Mouse (Mus musculus) CD4-positive helper T cell, adult 2 months (primary cell): ENCODE data around the gene Papss1.

Experiments used
- DNase-seq: peaks from one replicate; pipeline ENCODE4 v3.0.0-alpha.2; 2012; ENCODE audit warnings: low read depth, missing footprints, low spot score

The Papss1 gene

GRCm38 (mm10) chr3:131634091-131634490 is 69.5 kb downstream of the Papss1 start:
- DNase-seq: no peak

GRCm38 (mm10) chr3:131636126-131636525 is 71.6 kb downstream of the Papss1 start:
- no peak for DNase-seq

GRCm38 (mm10) chr3:131637008-131637407 is 72.4 kb downstream of the Papss1 start:
- no peak for DNase-seq

DNA sequence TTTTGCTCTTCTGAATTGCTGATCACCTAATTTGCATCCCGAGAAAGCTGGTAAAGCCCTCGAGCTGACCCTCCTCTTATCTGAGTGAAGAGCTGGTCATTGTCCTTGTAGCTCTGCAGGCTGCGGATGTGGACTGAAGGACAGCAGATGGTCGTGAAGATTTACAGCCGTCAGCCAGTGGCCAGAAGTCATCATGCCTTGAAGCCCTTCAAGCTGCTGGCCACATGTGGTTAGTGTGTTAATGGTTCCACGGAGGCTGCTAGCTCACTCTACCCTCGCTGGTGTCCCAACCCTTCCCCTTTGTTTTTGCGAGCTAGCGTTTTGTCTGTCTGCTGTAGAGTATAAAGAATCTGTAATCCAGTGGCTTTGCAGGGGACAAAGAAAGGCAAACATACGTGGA is 73.1 kb downstream of the Papss1 start:
- DNase-seq: no peak

DNA sequence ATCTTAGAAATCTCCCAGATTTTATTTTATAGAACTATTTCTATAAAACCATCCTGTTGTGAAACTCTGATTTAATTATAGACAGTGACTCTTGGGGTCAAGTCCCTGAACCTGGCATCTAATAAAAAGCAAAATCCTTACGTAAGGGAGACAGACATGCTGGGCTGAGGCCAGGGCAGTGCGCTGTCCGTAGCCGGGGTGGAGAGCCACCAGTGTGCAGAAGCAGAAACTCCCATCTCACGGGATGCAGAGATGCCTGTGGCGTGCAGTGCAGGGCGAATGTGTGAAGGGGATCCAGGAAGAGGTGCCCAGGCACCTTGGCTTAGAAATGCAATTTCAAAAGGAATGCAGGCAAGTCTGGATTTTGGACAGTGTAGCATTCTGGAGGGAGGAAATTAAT is 73.6 kb downstream of the Papss1 start:
- no peak for DNase-seq

DNA sequence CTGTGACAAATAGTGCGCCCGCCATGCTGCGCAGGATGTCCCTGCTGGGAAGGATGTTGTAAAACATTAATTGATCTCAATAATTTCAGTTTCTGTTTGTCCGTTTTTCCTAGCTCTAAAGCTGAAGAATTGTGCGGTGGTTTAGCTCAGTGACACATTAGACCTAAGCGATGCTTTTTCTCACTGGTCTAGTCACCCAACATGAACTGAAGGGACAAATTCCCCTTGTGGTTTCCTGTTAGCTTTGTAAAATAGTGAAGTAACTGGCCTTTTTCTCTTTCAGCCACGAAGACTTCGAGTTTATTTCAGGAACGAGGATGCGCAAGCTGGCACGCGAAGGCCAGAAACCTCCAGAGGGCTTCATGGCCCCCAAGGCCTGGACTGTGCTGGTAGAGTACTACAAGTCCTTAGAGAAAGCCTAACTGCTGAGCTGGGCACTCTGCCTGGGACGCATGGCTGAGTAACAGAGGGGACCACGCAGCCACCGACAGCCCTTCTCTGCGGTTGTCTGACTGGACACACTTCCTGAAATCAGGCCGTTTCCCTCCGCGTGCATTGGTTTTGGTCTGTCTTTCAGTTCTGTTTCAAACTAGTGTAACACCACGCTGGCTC is 78.2 kb downstream of the Papss1 start:
- no peak for DNase-seq

GRCm38 (mm10) chr3:131645203-131645602 is 80.6 kb downstream of the Papss1 start:
- DNase-seq: no peak

- no peak for DNase-seq
Observed at GRCm38 (mm10) chr3:131654366-131654765, 89.8 kb downstream of the Papss1 start.

DNA sequence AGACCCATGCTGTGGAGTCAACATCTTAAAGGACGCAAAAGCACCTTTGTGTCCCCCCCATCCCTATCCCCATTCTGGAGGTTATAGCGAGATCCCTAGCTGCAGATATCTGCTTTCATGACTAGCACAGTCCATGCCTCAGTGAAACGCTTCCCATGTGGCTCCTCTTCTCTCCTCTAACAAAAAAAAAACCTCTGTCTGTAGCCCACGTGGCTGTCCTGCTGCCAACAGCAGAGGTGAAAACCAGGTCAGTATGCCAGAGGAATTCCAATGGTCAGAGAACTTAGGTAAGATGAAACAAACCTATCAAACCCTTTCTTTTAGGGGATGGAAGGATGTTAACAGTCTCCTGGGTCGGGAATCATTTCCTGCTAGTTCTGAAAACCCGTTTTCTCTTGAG is 91.5 kb downstream of the Papss1 start:
- DNase-seq: no peak

GRCm38 (mm10) chr3:131660126-131660525 is 95.6 kb downstream of the Papss1 start:
- no peak for DNase-seq

GRCm38 (mm10) chr3:131660629-131661028 is 96.1 kb downstream of the Papss1 start:
- no peak for DNase-seq

- no peak for DNase-seq
Observed at GRCm38 (mm10) chr3:131662589-131663148, 98.1 kb downstream of the Papss1 start.

GRCm38 (mm10) chr3:131669910-131670309 is 105.3 kb downstream of the Papss1 start:
- no peak for DNase-seq

- no peak for DNase-seq
Observed at GRCm38 (mm10) chr3:131686106-131686505, 121.5 kb downstream of the Papss1 start.

- DNase-seq: no peak
Observed at GRCm38 (mm10) chr3:131689949-131690348, 125.4 kb downstream of the Papss1 start.

- DNase-seq: no peak
Observed at GRCm38 (mm10) chr3:131690543-131690942, 126.0 kb downstream of the Papss1 start.

DNA sequence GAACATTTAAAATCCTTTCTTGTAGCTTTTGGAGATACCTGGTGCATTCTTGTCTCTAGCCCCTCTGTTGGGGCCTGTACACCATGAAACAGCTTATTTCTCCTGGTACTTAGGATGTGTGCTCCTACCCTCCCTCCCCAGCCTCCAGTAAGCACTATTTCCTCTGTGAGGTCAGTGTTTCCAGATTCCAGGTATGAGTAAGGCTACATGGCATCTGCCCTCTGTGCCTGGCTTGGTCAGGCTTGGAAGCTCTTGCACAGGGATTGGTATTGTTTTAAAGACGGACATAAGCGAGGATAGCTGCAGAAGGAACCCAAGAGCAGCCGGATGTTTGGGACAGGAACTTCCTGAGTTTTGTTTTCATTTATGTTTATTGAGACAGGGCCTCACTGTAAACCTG is 126.6 kb downstream of the Papss1 start:
- DNase-seq: no peak
